Mouse (Mus musculus) layer of hippocampus, adult 18-20 months (tissue): ENCODE data around the gene Trim47. TPM values are rescaled to one million over a fixed set of nuclear protein-coding genes. Genes with fewer than 3 reads are reported as not detected.

ENCODE experiments used
- DNase-seq, 2 experiments: peaks; one replicate each; pipeline ENCODE4 v3.0.0; 2022; ENCODE audit warnings: low spot score in 2 of 2
- total RNA-seq, 2 experiments: library from RNA; stranded (reverse); gene quantifications; 2 replicates each; pipeline ENCODE4 v1.2.3; 2021

The Trim47 gene
- total RNA-seq, 2 experiments from 2014 or later = 4.8 to 6.2 TPM

DNA sequence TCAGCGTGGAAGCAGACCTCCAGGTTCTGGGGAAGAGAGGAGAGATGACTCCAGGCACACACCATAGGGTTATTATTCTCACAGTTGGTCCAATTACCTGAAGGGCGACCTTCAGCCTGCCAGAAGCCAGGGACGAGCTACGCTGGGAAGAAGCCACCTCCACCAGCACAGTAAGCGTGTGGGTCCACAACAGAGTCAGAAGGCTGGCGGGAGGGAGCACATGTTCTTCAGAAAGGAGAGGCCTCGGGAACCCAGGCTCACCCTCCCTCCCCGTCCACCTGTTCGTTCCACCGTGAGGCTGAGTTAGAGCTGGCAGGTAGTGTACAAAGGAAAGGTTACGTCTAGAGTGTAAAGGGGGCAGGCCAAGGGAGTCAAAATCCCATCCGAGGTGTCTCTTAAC lies 61.7 kb downstream of the Trim47 start:
- no peak for DNase-seq

DNA sequence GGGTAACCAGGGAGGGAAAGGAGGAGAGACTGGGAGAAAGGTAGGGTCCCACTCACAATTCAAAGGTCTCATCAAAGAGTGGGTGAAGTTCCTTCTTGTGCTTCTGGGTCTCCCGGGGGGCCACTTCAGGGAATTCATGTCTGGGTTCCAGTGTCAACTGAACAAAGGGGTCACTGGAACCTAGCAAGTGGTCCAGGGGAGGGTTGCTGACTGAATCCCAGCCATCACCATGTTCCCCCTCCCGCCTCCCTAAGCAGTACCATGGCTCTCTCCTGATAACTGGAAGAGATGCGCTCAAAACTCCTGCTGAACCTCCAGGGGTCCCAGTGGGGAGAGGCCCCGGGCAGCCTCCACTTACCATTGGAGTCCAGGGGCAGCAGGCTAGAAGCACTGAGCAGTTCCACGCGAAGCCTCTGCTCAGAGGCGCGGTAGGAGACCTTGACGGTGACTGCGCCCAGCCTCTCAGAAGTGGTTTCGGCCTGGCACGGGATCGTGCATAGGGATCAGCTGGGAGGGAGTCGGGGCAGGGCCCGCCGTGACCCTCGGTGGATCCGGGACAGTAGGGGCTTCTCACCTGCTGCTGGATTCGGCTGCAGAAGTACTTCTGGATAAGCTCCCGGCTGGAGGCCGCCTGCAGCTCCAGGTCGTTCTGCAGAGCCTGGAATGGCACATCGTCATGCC lies 62.7 kb downstream of the Trim47 start:
- no peak for DNase-seq

DNA sequence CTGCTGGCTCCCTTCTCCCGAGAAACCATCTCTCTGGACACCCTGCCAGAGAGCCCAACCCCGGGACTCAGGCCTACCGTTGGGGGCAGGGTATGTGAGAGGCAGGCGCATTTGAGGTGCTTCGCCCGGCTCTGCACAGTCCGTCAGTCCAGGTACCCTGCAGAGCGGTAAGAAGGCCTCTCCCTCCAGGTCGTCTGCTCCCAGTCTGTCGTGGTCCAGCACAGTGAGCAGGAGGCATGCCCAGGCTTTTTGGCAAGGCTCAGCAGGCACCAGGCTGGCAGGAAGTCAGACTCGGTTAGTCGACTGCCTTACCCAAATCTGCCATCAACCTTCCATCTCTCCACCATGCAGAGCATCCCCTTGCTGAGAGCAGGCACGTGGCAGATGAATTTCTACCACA lies 63.4 kb downstream of the Trim47 start:
- no peak for DNase-seq

DNA sequence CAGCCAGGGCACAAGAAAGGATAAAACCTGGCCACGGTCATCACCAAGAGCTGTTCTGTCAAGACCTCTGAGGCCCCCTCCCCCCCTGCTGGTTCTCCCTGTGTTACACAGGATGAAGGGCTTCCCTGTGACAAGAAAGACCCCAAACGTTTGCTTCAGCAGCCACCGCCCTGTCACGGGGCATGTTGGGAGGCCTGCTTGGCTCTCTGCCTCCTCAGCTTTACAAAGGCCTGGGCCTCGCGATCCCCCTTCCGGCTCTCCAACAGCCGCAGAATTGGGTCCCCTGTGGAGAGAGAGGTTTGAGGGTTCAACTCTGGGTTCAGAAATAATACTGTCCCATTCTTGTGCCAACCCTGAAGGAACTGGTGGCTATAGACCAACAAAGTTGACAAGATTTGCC lies 64.5 kb downstream of the Trim47 start:
- no peak for DNase-seq

DNA sequence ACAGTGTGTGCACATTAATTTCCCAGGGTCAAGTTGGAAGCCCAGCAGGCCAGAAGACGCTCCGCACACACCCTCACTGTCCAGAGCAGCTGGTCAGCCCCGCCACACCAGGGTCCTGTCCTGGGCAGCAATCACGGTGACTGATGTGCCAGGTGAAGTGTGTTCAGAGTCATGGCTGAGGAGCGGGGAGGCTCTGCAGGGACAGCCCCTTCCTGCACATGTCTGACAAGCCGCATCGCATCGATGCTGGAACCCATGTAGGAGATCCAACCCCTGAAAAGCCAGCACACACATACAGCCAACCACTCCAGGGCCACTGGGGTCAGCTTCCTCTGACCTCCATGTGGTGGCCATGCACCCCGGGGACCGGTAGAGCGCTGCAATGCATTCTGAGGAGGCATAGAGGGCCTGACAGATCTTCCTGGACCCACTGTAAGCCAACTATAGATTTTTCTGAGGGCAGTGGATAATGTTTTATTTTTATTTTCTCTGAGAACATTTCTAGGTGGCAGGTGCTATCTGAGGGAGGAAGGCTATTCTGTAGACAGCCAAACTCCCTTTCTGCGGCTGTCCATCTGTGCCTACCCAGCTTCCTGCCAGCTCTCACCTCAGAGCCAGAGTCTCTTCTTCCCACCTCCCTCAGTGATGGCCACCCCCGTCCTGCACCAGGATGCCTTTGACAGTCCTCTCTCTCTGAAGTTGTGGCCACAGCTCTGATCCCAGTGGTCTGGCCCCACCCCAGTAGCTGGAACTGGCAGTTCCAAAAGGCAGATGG lies 65.2 kb downstream of the Trim47 start:
- peak in 1 of 2 experiments; percentile 57 for DNase-seq

DNA sequence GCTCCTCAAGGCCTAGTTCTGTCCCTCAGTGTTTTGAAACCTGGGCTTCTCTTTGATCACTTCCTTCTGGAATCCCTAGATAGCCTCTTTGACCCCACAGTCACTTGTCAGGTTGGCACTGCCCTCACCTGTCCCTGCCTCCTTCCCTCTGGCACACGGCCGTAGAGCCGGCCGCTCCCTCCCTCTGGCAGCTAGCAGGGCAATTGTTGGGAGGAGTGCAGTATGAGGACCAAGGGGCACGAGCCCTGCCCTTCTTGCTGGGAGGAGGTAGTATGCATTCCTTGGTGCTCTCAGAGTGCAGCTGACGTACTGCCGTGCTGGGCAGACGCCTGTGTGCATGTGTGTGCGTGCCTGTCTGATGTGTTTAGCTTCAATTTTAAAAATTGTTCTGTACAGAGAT lies 66.4 kb downstream of the Trim47 start:
- DNase-seq = no peak

DNA sequence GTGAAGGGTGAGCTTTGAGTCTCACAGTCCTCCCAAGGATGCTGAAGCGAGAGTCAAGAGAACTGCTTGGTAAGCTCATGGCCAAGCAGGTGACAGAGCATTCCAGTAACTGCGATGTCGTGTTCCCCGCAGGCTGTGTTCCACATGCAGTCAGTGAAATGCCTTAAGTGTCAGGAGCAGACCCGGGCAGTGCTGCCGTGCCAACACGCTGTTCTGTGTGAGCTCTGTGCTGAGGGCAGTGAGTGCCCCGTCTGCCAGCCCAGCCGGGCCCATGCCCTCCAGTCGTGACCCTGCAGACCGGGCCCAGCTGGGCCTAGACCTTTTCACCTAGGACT lies 67.4 kb downstream of the Trim47 start:
- DNase-seq = no peak

DNA sequence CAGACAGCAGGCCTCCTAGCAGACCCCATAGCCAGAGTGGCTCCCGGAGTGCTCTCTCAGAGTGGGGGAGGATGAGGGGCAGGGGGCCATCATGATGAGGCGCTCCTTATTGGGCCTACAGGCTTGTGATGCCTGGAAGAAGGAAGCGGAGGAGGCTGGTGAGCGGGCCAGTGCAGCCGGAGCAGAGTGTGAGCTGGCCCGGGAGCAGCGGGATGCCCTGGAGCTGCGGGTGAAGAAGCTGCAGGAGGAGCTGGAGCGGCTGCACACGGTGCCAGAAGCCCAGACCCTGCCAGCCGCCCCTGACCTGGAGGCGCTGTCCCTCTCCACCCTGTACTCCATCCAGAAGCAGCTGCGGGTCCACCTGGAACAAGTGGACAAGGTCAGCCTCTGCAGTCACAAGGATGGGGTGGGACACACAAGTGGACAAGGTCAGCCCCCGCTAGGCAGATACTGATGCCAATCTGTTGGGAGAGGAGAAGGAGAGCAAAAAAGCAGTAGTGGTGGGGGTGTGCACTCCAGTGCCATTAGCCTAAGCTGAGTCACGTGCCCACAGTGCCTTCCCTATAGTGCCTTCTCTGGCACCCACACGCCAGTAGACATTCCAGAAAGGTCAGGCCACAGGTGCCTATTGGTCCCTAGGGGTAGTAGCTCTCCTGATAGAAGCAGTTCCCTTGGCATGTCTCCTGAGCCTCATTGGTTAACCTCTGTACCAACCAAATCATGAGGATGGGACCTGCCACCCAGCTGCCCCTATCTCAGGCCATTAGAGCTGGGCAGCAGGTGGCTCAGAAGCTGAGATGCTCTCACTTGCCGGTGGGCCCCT lies 67.9 kb downstream of the Trim47 start:
- DNase-seq = no peak

DNA sequence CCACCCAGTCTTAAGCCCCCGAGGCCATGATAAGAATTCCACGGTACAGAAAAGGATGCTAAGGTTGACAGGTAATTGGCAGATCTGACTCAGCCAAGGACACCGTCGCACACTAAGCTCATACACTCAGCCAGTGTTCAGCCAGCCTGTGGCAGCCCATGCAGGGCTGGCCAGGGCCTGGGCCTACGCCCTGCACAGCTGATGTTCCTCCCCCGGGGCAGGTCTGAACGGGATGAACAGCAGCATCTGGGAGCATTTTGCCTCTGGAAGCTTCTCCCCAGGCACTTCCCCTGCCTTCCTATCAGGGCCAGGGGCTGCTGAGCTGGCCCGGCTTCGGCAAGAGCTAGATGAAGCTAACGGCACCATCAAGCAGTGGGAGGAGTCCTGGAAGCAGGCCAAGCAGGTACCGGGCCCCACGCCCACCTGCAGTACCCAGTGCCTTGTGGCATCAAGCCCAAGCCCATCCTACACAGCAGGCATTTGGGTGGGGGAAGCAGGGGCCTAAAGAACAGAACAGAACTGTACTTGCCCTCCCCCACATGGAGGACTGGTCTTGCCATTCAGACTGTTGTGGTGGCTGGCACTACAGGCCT lies 68.9 kb downstream of the Trim47 start:
- DNase-seq = peak in 1 of 2 experiments; percentile 71

DNA sequence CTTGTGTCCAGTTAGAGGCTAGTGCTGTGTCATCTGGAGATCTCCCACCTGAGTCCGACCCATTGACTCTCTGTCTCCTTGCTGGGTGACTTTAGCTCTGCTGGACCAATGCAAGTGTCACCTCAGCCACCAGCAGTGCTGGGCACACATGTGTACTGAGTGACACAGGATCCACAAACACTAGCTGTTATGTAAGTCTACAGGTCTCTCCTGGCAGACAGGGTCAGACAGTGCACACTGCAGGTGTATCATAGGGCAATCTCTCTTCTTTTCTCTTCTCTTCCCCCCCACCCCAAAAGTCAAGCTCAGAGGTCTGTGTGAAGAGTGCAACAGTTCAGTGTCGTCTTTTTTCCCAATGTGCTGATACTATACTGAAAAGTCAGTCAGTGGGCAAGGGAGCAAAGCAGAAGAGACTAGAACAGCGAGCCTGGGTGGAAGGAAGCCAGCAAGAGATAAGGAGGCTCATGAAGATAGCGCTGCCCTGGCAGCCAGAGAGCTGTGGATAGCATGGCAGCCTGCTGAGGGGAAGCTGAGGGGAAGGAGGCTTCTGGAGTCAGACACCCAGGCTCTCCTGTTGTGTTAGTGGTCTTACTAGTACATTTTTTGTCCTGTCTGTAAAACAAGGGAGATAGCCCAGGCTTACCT lies 69.7 kb downstream of the Trim47 start:
- no peak for DNase-seq

DNA sequence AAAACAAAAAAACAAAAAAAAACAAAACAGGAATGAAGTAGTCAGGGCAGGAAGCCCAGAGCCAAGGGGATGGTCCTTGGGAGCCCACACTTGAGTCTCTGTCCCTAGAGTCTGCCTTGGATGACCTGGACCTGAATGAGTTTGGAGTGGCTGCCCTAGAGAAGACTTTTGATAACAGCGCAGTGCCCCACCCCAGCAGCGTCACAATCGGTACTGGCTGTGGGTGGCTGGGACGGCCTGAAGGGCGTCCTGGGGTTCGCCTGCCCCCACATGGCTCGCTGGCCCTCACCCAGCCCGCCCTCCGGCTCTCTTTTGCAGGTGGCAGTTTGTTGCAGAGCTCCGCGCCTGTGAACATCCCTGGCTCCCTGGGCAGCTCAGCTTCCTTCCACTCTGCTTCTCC lies 71.1 kb downstream of the Trim47 start:
- DNase-seq = no peak

Other genes starting within 250 kb of the Trim47 start
- under 1 TPM; 0.46 to 0.74 TPM for gene Smim5, start 227.2 kb downstream of the Trim47 start, total RNA-seq
- gene Smim6, start 215.2 kb downstream of the Trim47 start, total RNA-seq = not detected
- gene Sap30bp, start 193.9 kb downstream of the Trim47 start, total RNA-seq = 10 to 100 TPM; 51.3 to 56.7 TPM
- gene Recql5, start 193.7 kb downstream of the Trim47 start, total RNA-seq = 10 to 100 TPM; 28.6 to 29.4 TPM
- gene Itgb4, start 152.5 kb downstream of the Trim47 start, total RNA-seq = 1 to 10 TPM; 7.9 to 8.7 TPM
- gene Galk1, start 114.5 kb downstream of the Trim47 start, total RNA-seq = 10 to 100 TPM; 11.7 to 14.1 TPM
- 100 to 1,000 TPM; 267 to 281 TPM for gene H3f3b, start 99.2 kb downstream of the Trim47 start, total RNA-seq
- 10 to 100 TPM; 20.6 to 23.1 TPM for gene Unk, start 96.9 kb downstream of the Trim47 start, total RNA-seq
- gene Unc13d, start 49.2 kb downstream of the Trim47 start, total RNA-seq = 1 to 10 TPM; 1.6 to 3.0 TPM
- gene Wbp2, start 40.2 kb downstream of the Trim47 start, total RNA-seq = 100 to 1,000 TPM; 450 to 480 TPM
- 1 to 10 TPM; 6.7 to 8.3 TPM for gene Trim65, start 3.9 kb upstream of the Trim47 start, total RNA-seq
- 10 to 100 TPM; 60.2 to 61.2 TPM for gene Mrpl38, start 11.7 kb upstream of the Trim47 start, total RNA-seq
- gene Fbf1, start 41.0 kb upstream of the Trim47 start, total RNA-seq = 10 to 100 TPM; 82.3 to 83.6 TPM
- gene Ten1, start 71.6 kb upstream of the Trim47 start, total RNA-seq = 10 to 100 TPM; 33.7 to 39.8 TPM
- gene Acox1, start 71.8 kb upstream of the Trim47 start, total RNA-seq = 100 to 1,000 TPM; 125 TPM
- under 1 TPM; 0.61 to 0.74 TPM for gene Evpl, start 110.9 kb upstream of the Trim47 start, total RNA-seq
- 10 to 100 TPM; 69.4 to 71.3 TPM for gene Srp68, start 147.0 kb upstream of the Trim47 start, total RNA-seq
- not detected for gene Galr2, start 153.7 kb upstream of the Trim47 start, total RNA-seq
- gene Exoc7, start 180.0 kb upstream of the Trim47 start, total RNA-seq = 10 to 100 TPM; 69.4 to 85.5 TPM
- 1 to 10 TPM; 6.2 to 7.5 TPM for gene Foxj1, start 208.2 kb upstream of the Trim47 start, total RNA-seq